Mouse (Mus musculus): ENCODE data around the gene Prkca.
A peak's percentile ranks its signal among the peaks of the same experiment; 100 is the strongest.

Gene Prkca

GRCm38 (mm10) chr11:108294305-108294813 is 49.4 kb downstream of the Prkca start:
- no peak for DNase-seq

DNA sequence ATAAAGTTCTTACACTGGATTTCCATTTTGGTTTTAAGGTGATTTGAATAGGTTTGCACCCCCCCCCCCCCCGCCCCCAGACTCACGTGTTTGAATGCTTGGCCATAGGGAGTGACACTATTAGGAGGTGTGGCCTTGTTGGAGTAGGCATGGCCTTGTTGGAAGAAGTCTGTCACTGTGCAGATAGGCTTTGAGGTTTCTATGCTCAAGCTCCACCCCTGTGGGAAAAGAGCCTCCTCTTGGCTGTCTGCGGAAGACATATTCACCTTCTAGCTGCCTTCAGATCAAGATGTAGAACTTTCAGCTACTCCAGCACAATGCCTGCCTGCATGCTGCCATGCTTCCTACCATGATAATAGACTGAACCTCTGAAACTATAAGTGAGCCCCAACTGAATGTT is 49.9 kb downstream of the Prkca start:
- no peak for DNase-seq

- DNase-seq = no peak
These were observed 54.5 kb downstream of the Prkca start for GRCm38 (mm10) chr11:108289192-108289591.

- peak; percentile 22 for DNase-seq
These were observed 56.4 kb downstream of the Prkca start for GRCm38 (mm10) chr11:108287321-108287720.

DNA sequence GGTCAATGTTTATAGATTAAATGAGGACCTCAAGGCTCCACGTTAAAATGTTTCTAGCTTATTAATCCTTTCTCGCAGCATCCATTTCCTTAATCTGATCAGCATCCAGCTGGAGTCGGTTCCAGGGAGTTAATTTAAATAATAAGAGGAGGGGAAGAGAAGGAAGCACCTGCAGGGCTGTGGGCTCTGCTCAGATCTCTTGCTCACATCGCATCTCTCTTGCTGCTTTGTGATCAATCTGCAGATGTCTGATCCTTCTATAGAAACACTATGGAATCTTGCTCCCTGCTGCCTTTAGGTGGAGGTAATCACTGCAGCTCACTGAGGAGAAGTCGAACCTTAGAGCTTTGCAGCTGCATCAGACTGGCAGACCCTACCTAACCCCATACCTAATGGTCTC is 58.7 kb downstream of the Prkca start:
- no peak for DNase-seq

- no peak for DNase-seq
These were observed 60.8 kb downstream of the Prkca start for GRCm38 (mm10) chr11:108282850-108283459.

GRCm38 (mm10) chr11:108279748-108280373 is 63.9 kb downstream of the Prkca start:
- DNase-seq = no peak

- no peak for DNase-seq
These were observed 66.6 kb downstream of the Prkca start for GRCm38 (mm10) chr11:108277096-108277495.

DNA sequence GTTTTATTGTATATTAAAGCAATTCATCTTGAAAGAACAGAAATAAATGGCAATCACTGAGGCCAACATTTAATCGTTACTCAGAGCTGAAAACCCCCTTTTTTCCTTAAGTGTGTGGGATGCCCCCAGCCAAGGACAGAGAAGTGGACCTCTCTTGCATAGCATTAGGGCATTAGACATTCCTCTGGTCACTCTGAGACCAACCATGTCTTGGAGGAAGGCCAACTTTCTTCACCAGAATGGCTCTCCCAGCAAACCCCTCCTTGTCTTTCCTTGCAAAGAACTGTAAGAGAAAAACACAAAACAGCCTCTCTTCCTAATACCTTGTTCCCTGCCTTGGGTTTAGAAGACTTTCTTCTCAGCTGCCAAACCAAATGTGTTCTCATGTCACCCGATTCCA is 67.6 kb downstream of the Prkca start:
- DNase-seq = no peak

DNA sequence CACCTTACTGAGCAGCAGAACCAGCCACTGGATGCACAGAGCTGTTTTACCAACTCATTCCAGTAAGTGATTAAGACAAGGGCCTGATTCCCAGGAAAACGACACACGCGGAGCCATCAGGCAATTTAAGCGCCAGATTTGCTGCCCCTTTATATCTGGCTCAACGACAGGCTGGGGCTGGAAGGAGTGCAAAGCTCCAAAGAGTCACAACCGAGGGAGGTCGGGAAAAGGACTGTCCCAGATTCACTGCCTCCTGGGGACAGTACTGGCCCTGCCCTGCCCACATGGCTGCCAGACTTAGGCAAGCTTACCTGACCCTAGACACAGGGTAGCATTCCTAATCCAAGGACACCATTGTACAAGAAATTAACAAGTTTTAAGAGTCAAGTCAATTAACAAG is 69.7 kb downstream of the Prkca start:
- no peak for DNase-seq

DNA sequence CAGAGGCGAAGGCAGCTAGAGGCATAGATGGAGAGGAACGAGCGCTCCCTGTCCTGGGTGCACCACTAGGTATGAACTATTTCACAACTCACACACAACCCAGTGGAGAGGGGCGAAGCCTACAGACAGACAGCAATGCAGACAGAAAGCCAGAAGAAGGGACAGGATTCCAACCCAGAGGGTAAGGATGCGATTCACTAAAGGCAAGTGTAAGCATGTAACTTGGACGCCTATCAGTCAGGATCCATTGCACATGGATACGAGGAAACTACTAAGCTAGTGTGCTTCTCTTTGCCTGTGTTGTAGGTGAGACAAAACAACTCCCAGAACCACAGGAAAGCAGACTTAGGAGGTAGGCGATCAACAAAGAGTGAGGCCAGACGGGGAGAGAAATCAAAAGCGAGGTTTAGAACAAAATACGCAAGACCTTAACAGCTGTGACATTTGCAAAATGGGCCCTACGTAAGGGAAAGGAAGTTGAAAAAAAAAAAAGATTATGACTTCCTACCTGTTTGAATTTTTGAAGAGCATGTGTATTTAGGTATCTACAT is 70.2 kb downstream of the Prkca start:
- no peak for DNase-seq

- no peak for DNase-seq
These were observed 70.9 kb downstream of the Prkca start for GRCm38 (mm10) chr11:108272601-108273414.

- peak; percentile 28 for DNase-seq
These were observed 72.4 kb downstream of the Prkca start for GRCm38 (mm10) chr11:108271305-108271704.

DNA sequence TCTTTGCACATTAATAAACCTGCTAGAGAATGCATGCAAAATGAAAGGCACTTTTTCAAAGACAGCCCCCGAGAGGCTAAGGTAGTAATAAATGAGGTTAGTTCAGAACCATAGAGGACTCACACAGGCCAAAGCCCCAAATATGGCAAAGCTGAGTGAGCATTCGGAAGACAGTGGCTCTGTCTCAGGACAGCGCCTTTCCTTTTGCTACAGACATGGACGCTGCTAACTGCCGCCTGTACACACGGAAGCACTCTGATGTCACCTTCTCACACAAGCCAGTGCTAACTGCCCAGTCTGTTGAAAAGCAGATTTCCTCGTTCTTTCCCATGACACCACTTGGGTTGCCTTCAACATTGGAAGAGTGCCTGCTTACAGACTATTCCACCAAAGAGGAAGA is 74.2 kb downstream of the Prkca start:
- no peak for DNase-seq

- DNase-seq = no peak
These were observed 75.1 kb downstream of the Prkca start for GRCm38 (mm10) chr11:108268421-108269322.

GRCm38 (mm10) chr11:108267825-108268224 is 75.9 kb downstream of the Prkca start:
- DNase-seq = peak; percentile 43

DNA sequence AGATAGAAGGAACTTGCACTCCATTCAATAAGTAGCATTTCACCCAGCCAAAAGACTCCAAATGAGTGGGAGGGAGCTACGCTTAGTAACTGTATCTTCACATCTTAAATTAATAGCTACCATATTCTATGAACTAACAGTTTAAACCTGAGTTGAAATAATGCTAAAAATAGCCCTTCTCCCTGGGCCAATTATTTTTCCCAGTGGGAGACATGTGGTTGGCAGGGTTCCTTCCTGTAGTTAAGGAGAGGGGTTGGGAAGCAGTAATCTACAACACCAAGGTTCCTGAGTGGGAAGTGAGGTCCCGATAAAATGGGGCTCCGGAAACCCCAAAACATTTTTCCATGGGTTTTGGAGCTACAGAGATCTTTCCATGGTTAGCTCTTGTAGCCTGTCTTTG is 76.7 kb downstream of the Prkca start:
- no peak for DNase-seq

DNA sequence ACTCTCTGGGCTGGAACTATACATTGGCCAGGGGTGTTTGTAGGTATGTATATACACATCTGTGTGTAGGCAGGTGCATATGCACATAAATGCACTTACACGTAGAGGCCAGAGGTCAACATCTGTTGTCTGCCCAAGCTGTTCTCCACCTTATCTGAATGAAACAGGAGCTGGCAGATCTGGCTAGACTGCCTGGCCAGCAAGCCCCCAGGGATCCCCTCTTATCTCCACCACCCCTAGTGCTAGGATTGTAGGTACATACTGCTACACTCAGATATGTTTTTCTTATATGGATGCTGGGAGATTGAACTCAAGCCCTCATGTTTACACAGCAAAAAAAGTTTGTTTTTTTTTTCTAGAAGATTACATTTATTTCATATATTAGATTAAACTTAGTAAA is 79.9 kb downstream of the Prkca start:
- no peak for DNase-seq

GRCm38 (mm10) chr11:108263406-108263805 is 80.3 kb downstream of the Prkca start:
- no peak for DNase-seq

DNA sequence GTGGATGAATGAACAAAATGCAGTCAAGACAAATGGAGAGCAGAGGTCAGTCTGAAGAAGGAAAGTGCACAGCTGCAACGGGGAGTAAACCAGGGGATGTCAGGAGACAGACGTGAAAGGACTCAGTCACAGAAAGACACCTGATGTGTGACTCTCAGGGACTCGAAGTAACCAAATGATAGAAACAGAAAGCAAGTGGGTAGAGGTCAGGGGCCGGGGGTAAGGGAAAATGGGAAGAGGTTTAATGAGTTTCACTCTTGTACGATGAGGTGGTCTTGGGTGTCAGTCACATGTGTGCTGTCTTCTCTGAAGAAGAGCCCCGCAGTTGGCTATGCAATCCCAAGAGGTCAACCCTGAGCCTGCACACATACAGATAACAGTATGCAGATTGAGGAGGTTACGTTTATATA is 82.0 kb downstream of the Prkca start:
- no peak for DNase-seq

- DNase-seq = no peak
These were observed 82.8 kb downstream of the Prkca start for GRCm38 (mm10) chr11:108260775-108261517.

GRCm38 (mm10) chr11:108259391-108259790 is 84.3 kb downstream of the Prkca start:
- no peak for DNase-seq
